Mouse (Mus musculus): ENCODE measurements around the gene Gm3383.
"Not testable (repeated sequence)": the region's sequence is repeated elsewhere in the genome, so short reads cannot be mapped to it uniquely, and the experiment has no call there.

DNA sequence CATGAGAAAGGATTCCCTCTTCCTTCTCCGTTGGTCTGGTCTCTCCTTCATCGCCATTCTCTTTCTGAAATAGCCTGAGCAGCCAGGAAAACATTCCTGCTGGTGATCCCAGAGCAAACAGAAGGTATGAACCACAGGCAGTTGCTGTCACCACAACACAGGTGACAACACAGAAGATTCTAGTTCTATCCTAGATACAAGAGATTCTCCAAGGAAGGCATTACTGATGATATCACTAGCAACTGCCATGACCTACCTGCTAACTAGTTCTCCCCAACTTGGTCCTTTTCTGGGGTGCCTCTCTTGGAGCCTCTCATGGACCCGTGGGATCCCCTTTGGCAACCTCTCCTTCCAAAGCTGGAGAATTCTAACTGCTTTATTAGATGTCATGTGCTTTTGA is 22.4 kb upstream of the Gm3383 start, which contains the start of gene Gm3424:
- not testable (repeated sequence) for TF ChIP-seq CTCF (IDR thresholded peaks at IDR 0.05; ENCODE audit: low read depth, low read length); GATA1 (IDR thresholded peaks at IDR 0.05; ENCODE audit: borderline replicate concordance, low read length)

All from G1E (cell line).